Mouse (Mus musculus): Measurements from ENCODE around the gene AI182371.

Gene AI182371

DNA sequence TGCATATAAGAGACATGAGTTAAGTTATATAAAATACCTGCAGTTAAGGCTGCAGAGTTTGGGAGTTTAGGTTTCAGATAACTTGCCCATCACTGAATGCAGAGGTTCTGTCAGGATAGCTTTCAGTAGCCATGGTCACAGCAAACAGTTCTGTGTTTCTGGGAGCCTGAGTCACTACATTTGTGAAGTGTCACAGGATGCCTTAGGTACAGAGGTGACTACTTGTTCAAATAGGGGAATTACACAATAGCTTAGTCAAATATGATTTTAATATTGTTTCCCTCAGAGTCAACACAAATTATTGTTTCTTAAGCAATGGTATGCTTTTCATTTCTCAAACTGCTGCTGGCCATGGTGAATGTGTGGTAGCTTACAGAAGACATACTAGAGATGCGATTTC, 32.2 kb downstream of the AI182371 start:
- DNase-seq (ENCODE audit: low spot score) = no peak

DNA sequence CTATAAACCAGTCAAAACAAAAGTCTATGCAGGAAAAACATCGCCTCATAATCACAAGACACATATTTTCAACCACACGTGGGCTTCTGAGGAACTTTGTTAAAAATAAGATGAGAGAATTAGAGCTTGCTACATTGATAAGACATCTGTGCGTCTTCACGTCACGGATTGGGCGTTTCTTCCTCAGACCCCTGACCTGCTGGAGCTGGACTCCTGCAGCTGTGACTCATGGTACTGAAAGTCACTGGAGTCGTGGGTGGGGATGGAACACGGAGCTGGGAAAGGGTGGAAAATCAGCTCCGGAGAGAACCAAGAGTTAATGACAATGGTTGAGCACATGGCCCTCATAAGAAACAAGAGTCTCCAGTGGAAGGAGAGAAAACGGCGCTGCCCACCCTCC, 34.2 kb downstream of the AI182371 start:
- no peak for DNase-seq (ENCODE audit: low spot score)

DNA sequence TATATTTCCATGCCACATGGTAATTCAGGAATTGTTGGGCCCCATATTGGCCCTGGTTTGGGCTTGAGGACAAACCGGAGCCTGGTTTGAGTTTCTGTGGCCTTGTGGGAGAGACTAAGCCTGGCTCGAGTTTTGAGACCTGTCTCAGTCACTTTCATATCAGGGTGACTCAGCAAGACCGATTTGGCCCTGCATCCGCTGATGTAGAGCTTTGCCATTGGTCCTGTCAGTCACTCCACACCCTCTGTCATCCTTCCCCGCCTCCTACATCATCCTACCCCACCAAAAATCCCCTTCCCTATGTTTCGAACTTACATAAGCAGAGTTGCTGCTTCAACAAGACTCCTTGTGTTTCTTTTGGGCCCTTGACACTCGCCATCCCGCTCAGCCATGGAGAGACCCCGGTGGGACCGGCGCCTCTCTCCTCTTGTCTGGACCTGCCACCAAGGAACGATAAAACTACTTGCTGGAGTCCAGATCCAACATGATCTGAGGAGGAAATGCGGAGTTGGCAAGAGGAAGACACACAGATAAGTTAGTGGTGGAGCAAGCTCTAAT, 34.7 kb downstream of the AI182371 start:
- no peak for DNase-seq (ENCODE audit: low spot score)

DNA sequence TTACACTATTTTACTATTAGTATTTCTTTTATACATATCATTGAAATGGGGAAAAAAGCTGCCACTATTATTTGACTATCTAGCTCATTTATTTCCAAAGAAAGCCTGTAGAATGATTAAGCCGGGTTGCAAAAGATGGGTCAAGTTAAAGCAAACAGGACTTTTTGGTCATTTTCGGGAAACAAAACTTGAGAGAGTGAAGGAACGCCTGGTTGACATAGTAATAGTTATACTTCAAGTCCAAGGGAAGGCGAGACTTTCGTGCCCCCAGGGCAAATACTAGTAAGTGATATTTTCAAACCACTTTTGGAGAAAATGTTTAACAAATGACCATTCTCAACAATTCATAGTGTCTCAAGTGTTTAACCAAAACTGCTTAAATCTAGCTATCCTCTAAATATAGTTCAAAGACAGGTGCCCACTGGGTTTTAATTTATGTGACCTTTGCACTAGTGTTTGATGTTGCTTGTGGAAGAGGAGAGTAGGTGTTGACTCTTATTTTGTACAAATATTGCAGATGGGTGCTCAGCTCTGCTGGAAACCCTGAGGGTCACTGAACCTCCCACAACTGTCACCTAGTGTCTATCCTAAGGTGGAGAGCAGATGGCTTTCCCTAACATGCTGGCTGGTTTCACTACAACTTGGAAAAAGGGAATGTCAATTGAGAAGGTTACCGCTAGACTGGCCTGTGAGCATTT, 37.9 kb downstream of the AI182371 start:
- DNase-seq (ENCODE audit: low spot score) = no peak

DNA sequence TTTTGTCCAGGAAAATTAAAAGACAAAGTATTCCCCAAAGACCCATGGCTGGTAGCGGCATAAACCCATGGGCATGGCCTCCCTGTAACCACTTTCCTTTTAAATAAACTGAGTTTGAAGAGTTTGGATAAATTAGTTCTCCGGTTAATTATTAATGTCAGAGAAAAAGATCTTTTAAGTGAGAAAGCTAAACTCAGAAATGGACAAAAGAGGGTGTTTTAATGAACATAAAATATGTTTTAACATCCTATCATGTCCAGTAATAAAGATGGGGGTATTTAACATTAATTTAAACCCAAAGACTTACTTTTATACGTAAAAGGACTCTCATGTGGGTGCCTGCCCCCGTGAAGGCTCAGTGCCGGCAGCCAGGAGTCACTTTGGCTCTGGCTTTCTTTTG, 40.0 kb downstream of the AI182371 start, which contains the start of gene Hc:
Gene Hc (minus strand): TSS at position 101 of the 400 bp plus-strand sequence.
- no peak for DNase-seq (ENCODE audit: low spot score)

DNA sequence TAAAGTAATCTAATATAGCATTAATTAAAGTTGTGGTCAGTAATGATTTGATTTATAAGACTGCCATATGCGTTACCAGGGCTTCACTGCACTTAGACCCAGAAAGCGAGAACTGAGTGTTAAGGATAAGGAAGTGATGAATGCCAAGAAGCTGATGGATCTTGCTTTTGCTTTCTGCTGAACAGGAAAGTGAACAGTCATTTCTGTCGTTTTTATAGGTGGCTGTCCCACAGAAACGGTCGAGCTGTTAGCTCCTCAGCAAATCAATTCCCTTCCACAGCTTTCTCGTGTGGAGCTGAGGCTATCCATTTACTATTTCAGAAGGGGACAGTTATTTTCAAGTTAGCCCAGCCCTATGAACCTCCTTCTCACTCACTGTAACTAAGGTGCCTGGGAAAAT, 40.4 kb downstream of the AI182371 start:
- no peak for DNase-seq (ENCODE audit: low spot score)

DNA sequence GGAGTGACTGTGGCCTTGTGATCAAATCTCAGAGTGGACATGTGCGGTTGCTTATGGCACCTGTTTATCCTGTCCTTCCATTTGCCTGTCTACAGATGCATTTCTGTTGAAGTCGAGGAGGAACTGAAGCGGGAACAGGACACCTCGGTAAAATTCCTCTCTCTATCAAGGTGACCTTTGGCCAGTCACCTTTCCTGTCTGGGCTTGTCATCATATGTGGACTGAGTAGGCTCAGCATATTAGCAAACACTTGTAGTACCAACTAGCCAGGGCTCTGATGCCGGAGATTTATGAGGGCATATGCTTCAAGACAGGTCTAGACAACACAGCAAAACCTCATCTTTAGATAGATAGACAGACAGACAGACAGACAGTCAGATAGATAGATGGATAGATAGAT, 41.1 kb downstream of the AI182371 start:
- no peak for DNase-seq (ENCODE audit: low spot score)

DNA sequence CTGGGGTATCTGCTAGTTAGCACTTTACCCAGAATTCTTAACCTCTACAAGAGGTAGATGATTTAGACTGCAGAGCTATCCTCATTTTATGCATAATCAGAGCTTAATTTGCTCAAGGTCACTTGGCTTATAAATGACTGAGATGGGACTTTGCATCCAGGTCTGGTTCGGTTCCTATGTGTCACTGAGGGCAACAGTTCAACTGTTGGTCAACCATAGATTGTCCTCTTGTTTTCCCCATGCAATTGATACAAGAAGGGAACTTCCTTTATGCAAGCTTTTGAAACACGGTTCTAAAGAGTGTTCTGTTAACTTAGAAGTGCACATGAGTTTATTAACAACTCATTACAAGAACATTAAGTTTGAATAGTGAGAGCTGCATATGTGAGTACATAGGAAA, 43.0 kb downstream of the AI182371 start:
- DNase-seq (ENCODE audit: low spot score) = no peak

DNA sequence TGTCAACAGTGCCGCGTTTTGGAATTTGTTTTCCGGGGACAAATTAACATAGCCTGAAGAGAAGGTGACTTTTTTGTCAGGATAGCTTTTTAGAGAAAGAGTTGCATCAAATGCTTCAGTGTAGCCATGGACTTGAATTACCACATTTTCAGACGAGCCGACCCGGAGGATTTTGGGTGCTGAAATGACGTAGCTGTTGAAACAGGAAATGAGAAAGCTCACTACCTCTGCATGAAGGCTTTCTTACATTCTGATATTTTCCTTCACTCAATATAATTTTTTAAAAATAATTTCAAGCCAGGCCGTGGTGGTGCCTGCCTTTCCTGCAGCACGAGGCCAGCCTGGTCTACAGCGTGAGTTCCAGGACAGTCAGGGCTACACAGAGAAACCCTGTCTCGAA, 44.1 kb downstream of the AI182371 start:
- DNase-seq (ENCODE audit: low spot score) = no peak

DNA sequence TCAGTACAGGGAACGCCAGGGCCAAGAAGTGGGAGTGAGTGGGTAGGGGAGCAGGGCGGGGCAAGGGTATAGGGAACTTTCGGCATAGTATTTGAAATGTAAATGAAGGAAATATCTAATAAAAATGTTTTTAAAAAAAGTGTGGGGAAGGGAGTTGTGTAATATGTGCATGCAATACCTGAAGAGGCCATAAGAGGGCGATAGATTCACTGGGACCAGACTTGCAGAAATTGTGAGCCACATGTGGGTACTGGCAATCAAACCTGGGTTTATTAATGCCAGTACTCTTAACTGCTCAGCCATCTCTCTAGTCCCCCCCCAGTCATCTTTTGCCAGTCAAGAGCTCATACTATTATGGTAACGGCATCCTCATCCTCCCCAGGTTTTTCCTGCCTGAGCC, 52.5 kb downstream of the AI182371 start:
- no peak for DNase-seq (ENCODE audit: low spot score)

DNA sequence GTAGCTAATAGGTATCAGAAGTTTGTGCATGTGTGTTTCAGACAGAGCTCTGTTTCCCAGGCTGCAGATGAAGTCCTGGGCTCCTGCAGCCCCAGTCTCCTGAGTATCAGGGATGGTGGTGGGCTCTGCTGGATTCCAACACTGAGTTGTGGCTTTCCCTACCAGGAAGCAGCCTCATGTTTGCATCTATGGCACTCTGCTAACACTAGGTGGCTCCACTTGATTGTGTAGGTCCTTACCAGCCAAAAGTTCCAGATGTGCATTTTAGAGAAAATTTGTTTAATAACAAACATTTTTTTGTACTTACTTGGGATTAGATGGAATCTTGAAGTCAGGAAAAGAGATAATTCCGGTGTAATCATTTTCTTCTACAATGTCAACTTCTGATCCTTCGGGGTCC, 56.4 kb downstream of the AI182371 start:
- no peak for DNase-seq (ENCODE audit: low spot score)

DNA sequence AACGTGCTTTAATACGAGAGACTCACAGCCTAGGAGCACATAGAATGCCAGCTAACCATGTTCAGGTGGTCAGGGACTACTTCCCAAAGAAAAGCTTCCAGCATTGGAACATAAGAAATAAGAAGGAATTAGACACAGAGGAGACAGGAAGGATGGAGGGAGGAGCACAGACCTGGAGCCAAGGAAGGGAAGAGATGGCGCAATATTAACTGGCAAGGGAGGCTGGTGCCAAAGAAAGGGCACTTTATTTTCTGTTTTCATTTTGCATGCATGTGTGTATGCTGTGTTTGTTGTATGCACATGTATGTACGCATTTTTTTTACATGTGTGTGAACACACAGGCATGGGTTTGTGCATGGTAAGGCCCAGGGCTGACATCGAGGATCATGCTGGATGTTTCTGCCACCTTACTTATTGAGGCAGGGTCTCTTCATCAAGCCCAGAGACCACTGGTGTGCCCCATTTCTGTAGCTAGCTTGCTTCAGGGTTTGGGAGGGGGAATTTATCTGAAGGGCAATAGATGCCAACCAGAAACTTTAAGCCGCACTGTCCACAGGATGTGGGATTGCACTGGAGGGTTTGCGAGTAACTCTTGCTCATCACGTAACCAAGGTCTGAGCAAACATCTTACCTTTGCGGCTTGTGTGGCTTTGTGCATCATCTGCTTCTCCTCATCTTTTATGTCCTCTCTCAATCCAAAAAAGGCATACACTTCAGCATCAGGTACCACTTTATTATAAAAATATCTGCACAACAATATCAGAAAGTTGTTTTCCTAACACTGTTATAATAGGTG, 62.6 kb downstream of the AI182371 start:
- no peak for DNase-seq (ENCODE audit: low spot score)

All from urinary bladder, postnatal 10 days (tissue).